Mouse (Mus musculus) naive thymus-derived CD4-positive, alpha-beta T cell, adult 2 months (primary cell): ENCODE data around the gene 1700024B05Rik.
"Not testable (repeated sequence)": the region's sequence is repeated elsewhere in the genome, so short reads cannot be mapped to it uniquely, and the experiment has no call there.

Experiments
- DNase-seq: peaks from one replicate; pipeline ENCODE4 v3.0.0-alpha.2; 2011; ENCODE audit warnings: low read depth

Gene 1700024B05Rik

DNA sequence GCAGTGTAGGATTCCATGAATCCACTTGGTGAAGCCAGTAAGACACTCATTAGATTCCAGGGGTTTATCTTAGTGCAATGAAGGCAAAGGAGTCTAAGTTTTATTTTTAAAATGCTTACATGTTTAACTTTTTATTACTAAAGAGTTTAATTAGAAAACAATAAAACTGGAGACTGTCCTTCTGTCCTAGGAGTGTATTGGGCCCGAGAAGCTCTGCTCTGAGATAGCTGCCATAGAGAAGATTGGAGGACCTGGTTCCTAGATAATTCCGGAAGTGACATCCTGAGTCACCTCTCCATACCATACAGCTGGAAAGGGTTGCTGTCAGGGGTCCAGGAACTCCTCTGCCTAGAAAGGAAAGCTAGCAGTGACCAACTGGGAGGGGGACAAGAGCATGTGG is at the start of gene 1700024B05Rik:
Gene 1700024B05Rik (plus strand): TSS at position 301 of the 400 bp plus-strand sequence.
- not testable (repeated sequence) for DNase-seq

DNA sequence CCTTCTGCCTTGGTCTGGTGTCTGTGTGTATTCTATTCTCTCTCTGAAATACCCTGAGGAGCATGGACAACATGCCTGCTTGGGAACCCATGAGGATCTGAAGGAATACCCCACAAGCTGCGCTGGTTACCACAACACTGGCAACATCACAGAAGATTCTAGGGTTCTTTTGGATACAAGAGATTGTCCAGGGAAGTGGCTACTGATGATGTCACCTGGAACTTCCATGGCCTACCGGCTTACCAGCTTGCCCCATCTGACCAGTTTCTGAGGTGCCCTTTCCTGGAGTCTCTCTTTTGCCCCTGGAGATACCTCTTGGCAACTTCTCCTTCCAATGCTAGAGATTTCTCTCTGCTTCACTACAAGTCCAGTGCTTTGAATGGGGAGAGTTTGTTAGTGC is 36.6 kb upstream of the 1700024B05Rik start, which contains the start of gene Gm7980:
Gene Gm7980 (minus strand): TSS at position 101 of the 400 bp plus-strand sequence.
- not testable (repeated sequence) for DNase-seq

DNA sequence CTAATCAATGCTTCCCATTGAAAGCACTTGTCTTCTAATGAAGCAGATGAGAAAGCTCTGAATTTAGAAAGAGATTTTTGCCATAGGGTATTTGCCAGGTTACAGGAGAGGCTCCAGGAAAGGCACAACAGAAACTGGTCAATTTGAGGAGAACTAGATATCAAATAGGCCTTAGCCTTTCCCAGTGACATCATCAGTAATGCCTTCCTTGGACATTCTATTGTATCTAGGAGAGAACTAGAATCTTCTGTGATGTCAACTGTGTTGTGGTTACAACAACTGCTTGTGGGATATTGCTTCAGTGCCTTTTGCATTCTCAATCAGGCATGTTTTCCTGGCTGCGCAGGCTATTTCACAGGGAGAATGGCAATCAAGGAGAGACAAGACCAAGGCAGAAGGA is 19.1 kb upstream of the 1700024B05Rik start, which contains the start of gene 1700049E17Rik1:
Gene 1700049E17Rik1 (plus strand): TSS at position 301 of the 400 bp plus-strand sequence.
- DNase-seq, result not testable (repeated sequence)

DNA sequence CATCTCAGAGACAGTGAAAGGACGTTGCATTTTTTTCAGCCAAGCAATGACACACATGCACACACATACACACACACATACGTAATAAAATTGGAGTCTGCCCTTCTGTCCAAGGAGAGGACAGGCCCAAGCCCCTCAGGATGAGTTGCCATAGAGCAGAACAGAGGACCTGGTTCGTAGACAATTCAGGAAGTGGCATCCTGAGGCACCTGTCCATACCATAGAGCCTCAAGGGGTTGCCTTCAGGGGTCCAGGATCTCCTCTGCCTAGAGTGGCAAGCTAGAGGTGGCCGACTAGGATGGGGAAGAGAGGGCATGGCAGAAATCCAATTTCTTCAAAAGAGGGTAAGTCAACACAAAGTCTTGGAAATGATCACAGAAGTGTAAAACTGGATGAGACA is 20.3 kb downstream of the 1700024B05Rik start:
- DNase-seq, result not testable (repeated sequence)

DNA sequence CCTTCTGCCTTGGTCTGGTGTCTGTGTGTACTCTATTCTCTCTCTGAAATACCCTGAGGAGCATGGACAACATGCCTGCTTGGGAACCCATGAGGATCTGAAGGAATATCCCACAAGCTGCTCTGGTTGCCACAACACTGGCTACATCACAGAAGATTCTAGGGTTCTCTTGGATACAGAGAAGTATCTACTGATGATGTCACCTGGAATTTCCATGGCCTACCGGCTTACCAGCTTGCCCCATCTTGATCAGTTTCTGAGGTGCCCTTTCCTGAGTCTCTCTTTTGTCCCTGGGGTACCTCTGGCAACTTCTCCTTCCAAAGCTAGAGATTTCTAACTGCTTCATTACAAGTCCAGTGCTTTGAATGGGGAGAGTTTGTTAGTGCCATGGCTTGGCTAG is 24.0 kb downstream of the 1700024B05Rik start, which contains the start of gene Gm6401:
Gene Gm6401 (minus strand): TSS at position 101 of the 400 bp plus-strand sequence.
- not testable (repeated sequence) for DNase-seq

DNA sequence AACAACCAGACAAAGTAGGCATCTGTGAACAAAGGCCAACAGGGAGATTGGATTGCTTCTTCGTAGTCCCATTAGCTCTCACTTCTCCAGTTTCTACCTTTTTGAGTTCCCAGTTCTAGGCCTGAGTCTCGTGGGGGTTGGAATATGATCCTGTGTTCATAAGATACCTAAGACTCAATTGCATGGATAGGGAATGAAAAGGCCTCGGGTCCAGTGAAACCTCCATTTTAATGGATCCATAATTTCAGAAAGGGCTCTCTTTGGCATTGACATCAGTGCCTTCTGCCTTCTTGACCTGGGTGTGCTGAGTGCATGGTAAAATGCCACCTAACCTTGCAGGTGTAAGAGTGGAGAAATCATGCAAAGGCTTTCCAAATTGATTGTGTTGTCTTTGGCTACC is 24.8 kb downstream of the 1700024B05Rik start:
- not testable (repeated sequence) for DNase-seq

DNA sequence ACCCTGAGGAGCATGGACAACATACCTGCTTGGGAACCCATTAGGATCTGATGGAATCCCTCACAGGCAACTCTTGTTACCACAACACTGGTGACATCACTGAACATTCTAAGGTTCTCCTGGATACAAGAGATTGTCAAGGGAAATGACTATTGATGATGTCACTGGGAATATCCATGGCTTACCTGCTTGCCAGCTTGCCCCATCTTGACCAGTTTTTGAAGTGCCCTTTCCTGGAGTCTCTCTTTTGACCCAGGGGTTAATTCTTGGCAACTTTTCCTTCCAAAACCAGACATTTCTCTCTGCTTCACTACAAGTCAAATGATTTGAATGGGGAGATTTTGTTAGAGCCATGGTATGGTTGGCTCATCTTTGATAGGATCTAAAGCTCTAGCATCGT is 39.4 kb downstream of the 1700024B05Rik start, which contains the start of gene Gm3543:
Gene Gm3543 (minus strand): TSS at position 101 of the 400 bp plus-strand sequence.
- DNase-seq, result not testable (repeated sequence)
